Mouse (Mus musculus) heart, adult 18-20 months (tissue): ENCODE measurements around the gene Emc8. TPM values are rescaled to one million over a fixed set of nuclear protein-coding genes. Genes with fewer than 3 reads are reported as not detected.

ENCODE experiments used
- DNase-seq, 2 experiments: peaks; one replicate each; pipeline ENCODE4 v3.0.0; 2021 to 2022; ENCODE audit warnings: mixed read lengths in 1 of 2
- long read RNA-seq, 2 experiments: library from polyadenylated mRNA; stranded (forward); transcript quantifications; one replicate each; pipeline ENCODE4 v2.0.0; 2021
- total RNA-seq, 2 experiments: library from RNA; stranded (reverse); gene quantifications; 2 replicates each; pipeline ENCODE4 v1.2.3; 2021

Gene Emc8
- total RNA-seq: 10 to 100 TPM; 42.7 to 46.4 TPM
- long read RNA-seq, experiment 1, full-length matches to known transcripts: 27 of 28 reads
- long read RNA-seq, experiment 1, partial matches to known transcripts: 0 of 28 reads
- long read RNA-seq, experiment 1, other reads (novel, unspliced or antisense): 1 of 28 reads
- long read RNA-seq, experiment 2, full-length matches to known transcripts: 18 of 18 reads
- long read RNA-seq, experiment 2, partial matches to known transcripts: 0 of 18 reads
- long read RNA-seq, experiment 2, other reads (novel, unspliced or antisense): 0 of 18 reads

DNA sequence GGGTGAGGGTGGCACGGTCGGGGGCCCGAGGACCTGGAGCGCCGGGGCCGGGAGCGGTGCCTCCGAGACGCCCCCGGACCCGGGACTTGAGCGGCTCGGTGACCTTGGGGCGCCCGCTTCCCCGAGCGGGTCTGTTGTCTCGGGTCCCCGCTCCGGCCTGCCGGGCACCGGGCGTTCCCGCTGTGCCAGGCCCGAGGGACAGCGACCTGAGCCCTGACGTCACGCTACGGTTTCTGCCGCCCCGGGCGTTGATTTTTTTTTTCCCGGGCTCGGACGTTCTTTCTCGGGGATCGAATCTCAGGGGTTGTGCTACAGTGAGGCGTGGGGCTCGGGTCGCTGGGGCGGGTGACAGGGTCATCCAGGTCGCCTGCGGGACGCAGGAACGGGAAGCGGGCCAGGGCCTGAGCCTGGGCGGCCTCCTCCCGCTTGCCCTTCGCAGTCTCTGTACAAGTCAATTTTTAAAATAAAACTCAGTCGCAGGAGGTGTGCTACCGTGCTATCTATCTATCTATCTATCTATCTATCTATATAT lies at the start of gene Emc8:
Gene Emc8, minus strand, starts transcription at position 200 of the 532 bp plus-strand sequence.
- DNase-seq: peak; percentile 36 to 48

DNA sequence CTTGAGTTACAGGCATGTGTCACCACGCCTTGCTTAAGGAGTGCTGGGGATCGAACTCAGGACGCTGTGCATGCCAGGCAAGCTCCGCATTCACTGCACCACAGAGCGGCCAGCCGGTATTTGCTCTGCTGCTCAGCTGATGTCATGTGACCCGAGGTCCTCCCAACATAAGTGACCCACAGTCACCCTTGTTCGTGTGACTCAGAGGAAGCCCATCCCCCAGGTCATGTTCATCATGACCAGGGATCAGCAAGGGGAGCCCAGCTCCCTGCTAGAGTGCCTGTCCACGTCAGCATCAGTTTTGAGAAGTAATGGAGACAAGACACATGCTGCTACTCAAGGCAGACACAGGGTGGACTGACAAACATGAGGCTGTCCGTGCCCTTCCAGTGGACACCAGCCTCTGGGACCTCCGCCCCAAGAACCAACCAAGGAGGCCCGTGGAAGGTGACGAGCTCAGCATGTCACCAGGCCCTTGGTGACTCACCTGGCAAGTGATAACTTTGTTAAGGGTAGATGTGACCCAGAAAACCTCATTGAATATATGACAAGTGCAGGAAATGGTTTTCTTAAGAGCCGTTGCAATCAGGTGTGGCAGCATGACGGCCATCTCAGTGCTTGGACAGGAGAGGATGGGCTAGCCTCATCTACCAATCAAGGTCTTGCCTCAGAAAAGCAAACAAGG lies 47.8 kb upstream of the Emc8 start:
- no peak for DNase-seq

DNA sequence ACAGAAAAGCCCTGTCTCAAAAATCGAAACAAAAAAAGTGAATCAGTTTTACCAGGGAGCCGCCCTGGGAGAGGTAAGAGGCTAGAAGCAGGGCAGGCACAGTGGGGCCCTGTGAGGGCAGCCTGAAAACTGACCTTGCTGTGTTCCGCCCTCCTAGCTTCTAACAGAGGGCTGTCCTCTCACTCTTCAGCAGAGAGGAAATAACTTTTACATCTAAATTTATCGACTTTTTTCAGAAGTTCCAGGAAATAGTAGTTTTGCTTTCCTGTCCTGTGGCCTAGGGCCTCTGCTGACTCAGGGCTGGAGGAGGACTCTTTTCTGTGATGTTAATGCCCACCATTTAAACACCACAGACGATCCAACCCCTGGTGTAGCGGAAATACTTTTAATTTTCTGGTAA lies 46.8 kb upstream of the Emc8 start:
- no peak for DNase-seq

DNA sequence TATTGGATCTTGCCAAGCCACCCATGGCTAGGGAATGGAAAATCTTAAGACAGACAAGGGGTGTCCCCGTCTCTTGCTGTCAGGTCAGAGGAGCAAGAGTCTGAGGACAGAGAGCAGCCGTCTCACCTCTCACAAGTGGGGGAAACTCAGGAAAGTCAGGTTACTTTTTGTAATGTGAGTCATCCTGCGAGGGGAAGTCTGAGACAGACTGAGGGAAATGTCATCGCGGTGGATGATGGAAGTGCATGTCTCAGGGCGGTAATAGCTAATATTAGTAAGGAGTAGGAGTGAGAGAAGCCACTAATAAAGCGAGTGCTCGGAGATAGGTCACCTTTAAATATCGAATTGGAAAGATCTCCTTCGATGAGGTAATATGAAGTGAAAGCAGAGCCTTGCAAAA lies 40.8 kb upstream of the Emc8 start:
- no peak for DNase-seq

DNA sequence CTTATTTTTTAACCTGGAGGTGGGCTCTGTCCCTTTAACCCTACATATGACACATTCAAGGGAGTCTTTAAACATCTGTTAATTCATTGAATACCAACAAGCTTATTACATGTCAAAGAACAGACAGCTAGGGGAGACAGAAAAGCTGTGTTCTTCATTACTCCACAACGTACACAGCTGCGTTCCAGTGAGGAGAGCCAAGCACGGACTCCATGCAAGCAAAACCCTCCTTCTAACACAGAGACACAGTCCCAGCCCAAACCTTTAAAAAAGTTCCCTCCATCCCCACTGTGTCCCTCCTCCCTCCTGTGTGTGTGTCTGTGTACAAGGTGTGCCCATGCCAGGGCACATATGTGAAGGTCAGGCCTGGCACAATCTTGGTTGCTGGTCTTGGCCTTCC lies 37.8 kb upstream of the Emc8 start:
- DNase-seq: no peak

DNA sequence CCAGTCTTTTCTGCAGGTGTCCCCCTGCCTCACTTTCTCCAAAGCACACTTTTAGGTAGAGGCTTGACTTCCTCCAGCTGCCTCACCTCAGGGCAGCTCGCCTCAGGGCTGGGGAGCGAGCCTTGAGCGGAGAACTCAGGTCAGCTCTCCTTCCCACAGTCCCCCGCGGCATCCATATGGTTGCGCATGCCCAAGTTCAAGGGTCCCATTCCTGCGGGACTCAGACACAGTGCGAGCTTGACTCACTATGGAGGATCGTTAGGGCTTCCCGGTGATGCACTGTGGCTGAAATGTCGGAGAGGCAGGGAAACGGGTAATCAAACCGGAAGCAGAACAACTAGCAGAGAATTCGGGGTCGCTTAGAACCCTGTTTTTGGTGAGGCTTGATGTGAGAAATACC lies 36.8 kb upstream of the Emc8 start:
- no peak for DNase-seq

DNA sequence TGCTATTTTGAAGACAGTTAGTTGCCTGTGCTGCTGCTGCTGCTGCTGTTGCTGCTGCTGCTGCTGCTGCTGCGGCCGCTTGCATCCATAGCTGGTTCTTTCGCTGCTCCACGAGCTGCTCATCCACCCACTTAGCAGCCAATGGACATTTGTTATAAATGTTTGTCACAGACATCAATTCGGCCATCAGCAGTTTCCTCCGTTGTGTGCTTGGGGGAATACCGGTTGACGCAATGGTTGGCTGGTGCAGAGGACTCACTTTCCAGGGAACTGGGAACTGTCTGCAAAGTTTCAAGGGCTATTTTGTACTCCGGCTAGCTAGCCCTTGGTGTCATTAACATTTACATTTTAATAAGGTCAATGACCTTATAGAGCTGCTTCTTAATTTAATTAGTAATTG lies 35.8 kb upstream of the Emc8 start:
- peak; percentile 65 to 66 for DNase-seq

DNA sequence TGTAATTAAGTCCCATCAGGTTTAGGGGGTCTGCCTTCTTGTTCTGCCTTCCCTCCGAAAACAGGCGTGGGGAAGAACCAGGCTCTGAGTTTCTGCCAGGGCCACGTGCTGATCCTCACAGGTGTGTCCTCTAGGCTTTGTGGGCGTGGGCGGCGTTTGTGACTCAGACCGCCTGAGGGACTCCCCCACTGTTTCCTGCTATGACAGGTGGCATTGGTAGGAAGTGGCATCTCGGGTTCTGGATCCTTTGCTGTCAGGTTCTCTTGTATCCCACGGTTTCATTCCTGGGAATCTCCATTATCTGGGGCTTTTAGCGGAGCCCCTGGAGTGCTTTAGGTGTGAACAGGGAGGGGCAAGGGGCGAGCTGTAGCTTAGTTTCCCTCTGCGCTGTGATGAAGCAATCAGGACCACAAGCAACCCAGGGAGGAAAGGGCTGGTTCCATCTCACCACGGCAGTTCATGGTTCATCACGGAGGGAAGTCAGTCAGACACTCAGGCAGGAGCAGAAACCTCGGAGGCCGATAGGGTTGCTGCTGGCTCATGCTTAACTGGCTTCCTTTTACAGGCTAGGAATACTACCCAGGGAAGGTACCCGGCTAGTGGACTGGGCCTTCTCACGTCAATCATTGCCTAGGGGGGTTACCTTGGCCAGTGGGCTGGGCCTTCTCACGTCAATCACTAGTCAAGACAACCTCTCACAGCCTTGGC lies 33.5 kb upstream of the Emc8 start:
- peak in 1 of 2 experiments; percentile 31 for DNase-seq

DNA sequence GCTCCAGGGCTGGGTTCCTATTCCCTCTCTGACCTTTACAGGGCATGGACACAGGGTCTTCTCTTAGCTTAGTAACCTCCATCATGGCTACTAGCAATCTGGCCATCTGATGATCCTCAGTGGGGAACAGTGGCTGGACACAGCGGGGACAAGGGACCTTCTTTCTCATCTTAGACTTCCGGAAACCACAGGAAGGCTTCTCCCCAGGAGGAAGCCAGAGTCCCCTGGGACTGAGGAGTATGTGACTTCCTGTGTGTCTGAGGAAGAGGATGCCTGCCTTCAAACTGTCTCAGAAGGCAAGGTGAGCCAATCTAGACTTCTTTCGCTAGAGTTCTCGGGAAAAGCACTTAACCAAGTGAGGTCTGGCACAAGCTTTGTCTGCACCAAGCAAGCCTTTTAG lies 31.7 kb upstream of the Emc8 start:
- peak in 1 of 2 experiments; percentile 31 for DNase-seq

DNA sequence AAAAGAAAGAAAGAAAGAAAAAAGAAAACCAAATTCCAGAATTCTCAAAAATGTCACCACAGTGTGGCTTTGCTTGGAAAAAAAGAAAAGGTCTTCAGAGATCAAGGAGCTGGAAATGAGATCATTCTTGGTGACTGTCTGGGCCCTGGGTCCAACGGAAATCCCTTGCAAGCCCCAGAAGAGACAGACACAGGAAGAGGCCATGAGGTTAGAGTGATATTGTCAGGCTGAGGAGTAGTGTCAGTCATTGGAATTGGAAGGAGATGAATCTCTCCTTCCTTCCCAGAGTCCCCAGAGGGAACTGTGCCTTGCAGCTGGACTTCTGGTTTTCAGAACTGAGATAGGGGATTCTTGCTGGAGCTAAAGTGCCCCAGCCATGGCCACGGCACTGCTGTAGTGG lies 31.2 kb upstream of the Emc8 start:
- DNase-seq: peak in 1 of 2 experiments; percentile 33

DNA sequence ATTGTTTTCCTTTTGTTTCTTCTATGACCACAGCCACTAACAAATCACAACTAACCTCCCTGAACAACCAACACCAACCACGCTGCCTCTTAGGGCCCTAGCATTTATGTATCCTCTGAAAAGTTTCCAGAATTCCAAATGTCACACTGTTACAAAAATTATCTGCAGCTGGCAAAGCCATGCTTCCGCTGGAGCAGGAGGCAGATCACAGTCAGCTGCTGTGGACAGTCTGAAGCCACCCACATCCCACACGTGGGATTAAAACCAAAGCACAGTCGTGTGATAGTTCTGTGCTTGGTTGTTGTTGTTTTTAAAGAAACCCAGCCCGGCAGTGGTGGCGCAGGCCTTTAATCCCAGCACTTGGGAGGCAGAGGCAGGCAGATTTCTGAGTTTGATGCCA lies 30.7 kb upstream of the Emc8 start:
- DNase-seq: peak in 1 of 2 experiments; percentile 35

DNA sequence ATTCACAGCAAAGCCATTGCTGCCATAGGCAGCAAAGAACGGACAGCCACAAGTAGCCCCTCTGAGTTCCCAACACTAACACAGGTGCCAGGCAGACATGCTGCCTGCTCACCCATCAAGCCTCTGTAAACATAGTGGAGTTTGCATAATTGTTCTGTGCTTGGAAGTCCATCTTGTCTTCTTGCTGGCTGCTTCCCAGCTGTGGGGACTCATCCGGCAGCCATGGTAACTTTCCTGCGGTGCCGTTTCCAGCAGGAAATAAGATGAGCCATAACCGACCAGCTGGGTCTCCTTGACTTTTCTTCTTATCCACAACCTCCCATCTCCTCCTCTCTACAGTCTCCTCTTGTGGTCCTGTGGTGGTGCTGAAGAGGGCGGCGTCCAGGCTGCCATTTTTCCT lies 30.1 kb upstream of the Emc8 start:
- peak; percentile 28 to 39 for DNase-seq

DNA sequence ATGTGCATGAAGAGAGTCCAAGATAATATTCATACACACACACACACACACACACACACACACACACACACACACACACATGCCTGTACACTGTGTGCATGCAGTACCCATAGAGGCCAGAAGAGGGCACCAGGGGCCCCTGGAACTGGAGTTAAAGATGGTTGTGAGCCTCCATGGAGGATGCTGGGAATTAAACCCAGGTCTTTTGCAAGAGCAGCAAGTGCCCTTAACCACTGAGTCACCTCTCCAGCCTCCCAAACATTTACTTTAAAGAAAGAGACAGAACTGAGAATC lies 29.6 kb upstream of the Emc8 start:
- peak in 1 of 2 experiments; percentile 36 for DNase-seq

DNA sequence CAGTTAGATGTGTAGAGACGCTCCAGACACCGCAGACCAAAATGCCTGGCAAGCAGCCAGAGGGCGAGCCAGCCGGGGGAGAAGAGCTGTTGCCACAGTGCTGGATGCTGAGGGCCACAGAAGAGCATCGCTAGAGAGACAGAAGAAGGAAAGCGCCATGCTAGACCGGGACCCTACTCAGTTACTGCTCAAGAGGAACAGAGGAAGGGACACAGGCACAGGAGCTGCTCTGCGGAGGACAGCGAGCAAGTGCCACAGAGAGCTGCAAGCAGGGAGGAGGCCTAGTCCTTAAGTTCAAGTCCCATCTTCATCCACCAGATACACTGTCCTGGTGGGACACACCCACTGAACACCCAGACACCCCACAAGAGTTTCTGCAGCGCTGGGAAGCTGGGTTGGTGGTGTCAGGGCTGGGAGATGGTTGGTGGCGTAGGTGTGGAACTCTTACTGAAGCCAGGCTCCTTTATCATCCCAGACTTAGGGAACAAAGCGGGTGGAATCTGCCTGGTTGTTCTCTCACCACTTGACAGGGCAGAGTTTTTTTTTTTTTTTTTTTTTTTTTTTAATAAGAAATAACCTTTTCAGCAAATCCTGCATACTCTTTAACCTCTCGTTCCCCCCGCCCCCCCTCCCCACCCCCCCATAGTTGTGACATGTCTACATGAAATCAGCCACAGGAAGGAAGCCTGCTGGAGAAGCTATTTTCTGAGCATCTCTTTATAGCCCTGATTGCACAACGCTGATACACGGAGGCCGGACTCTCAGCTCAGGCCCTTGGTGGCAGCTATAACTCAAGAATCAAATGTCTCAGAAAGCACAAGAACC lies 29.0 kb upstream of the Emc8 start:
- DNase-seq: peak; percentile 66 to 67

DNA sequence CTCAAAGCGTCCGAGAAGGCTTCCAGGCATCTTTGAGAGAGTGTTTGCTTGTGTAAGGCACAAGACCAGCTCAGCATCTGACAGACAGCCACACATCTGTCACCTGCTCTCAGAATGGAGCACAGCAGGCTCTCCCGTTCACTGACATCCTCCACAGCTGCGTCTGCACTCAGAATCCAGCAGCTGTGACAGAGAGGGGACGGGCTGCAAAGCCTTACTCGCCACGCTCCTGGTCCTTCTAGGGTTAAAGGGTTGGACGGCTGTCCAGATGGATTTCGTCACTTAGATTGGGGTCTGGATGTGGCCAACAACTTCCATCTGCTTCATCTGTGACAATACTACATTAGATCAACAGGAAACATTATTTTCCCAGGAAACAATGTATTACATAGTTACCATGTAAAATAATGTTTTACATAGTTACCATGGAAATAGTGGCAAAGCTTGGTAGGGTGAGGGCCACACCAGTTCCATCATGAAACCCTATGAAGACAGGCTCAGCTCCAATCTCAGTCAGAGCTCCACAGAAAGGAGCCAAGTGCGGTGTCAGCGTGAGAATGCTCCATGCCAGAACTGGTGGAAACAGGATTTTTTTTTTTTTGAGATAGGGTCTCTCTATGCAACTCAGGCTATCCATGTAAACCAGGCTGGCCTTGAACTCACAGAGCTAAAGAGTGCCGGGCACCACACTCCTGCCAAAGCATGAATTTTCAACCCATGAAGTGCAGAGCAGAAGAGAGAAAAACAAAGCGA lies 28.2 kb upstream of the Emc8 start:
- peak; percentile 61 to 66 for DNase-seq

DNA sequence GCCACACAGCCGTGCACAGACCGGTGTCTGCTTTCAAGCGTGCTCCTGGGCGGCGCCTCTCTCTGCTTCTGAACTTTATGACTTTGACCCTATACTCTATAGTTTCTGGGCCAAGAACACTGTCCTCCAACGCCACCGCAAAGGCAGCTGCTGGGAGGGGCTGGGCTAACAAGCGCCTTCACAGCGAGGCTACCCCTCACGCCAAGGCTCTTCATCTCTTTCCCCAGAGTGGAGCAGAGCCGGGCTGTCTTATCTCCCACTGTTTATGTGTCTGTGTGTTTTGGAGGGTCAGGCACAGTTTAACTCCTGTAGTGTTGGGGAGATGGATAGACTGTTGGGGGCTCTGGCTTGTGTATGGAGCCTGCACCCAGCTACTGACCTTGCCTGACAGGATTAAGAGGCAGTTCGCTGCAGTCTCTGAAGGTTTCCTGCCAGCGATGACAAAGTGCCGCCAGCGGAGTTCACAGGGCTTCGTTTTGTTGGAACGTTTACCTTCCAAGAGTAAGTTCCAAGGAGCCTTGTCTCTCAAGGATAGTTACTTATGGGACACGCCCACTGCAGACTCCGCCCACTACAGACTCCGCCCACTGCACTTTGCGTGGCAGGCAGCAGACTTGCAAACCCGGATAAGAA lies 25.6 kb upstream of the Emc8 start:
- DNase-seq: no peak

DNA sequence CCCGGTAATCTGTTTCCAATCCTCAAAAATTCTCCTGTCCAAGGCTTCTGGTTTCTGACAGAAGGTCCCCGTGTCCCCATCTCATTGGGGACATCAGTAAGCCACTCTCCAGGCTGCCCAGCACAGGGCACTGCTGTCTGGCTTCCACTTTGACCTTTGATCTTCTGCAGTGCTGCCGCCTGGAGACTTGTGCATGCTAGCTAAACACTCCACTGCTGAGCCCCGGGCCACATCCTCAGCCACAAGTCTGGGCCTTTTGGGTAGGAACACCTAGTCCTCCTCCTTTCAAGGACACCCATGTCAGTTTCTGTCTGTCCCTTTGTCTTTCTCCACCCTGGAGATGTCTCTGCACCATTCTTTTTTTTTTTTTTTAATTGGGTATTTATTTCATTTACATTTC lies 24.6 kb upstream of the Emc8 start:
- DNase-seq: no peak

DNA sequence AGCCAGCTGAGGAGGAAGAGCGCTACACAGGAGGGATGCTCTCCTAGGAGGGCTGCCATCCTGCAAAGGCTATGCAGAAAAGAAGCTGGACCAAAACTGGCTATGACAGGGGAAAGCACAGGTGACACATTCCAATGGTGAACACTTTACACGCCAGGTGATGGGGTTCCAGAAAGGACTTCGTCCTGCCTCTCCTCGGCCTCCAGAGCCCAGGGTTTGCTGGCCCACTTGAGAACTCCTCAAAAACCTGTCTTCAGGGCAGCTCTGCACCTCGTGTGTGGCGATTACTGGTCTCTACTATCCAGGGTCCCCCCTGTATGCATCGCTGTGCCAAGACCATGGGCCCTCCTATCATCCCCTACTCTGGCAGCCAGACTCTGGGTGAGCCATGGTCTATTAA lies 20.1 kb upstream of the Emc8 start:
- DNase-seq: no peak

DNA sequence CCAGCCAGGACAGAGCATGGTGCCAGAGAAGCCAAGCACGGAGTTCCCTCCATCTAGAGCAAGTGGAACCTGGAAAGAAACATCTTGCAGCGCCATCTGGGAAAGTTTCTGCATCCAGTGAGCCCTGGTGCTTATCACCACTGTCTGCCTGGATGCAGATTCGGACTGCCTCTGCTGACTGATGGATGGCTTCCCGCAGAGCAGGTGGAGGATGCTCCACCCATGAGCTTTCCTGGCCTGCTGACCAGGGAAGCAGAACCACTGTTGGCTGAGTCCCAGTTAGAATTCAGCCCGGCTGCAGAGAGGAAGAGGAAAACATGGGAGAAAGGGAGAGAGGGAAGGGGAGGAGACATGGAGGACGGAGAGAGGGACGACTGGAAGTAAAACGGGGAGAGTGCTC lies 19.4 kb upstream of the Emc8 start:
- DNase-seq: peak; percentile 69 to 79

DNA sequence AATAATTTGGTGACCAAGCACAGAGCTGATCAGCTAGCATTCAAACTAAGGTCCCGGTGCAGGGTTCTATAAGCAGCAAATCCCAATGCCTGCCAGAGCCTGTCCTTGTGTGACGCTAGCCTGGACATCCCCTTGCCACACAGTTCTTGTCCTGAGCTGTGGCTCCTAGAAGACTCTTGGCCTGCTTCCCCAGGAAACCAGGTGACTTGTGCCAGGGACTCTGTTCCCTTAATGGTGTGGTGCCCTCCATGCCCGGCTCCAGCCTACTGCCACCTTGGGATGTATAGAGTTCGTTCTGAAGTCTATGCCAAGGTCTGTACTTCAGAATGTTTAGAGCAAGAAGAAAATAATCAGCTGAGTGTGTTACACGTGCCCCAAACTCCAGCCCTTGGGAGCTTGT lies 18.2 kb upstream of the Emc8 start:
- no peak for DNase-seq

DNA sequence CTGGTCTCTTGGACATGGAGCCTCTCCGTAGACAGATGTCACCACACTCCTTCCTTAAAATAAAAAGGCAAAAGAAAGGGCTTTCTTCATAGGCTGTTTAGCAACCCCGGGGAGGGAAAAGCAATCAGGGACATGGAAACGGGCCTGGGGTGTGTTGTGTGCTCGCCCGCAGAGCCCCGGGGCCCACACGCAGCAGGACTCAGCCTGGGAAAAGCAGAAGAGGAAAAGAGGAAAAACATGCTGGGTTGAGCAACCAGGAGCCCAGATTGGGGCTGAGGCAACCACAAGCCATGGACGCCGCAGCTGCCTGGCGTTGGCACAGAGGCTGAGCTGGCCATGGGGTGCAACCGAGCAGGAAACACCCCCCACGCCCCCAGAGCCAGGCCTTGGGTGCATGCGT lies 17.7 kb upstream of the Emc8 start:
- peak; percentile 60 to 83 for DNase-seq
